Mouse (Mus musculus): ENCODE results near the gene Atoh8. TPM values are rescaled to one million over a fixed set of nuclear protein-coding genes. Genes with fewer than 3 reads are reported as not detected.

Atoh8 gene
- polyA plus RNA-seq, 1 experiment from 2014 or later, result 15.9 TPM

Other genes starting within 250 kb of the Atoh8 start
- 41.6 and 43.0 TPM in 2 replicates for gene St3gal5, start 138.0 kb downstream of the Atoh8 start, polyA plus RNA-seq (2016; fragmentation: Nextera tagmentation; extraction: Ambion mirVana)
- not detected in 2 replicates for gene Sftpb, start 69.0 kb upstream of the Atoh8 start, polyA plus RNA-seq (2016; fragmentation: Nextera tagmentation; extraction: Ambion mirVana)
- 79.7 and 80.3 TPM in 2 replicates for gene Usp39, start 109.6 kb upstream of the Atoh8 start, polyA plus RNA-seq (2016; fragmentation: Nextera tagmentation; extraction: Ambion mirVana)
- 25.5 and 27.8 TPM in 2 replicates for gene 0610030E20Rik, start 111.7 kb upstream of the Atoh8 start, polyA plus RNA-seq (2016; fragmentation: Nextera tagmentation; extraction: Ambion mirVana)
- 5.7 and 7.0 TPM in 2 replicates for gene Tmem150a, start 119.9 kb upstream of the Atoh8 start, polyA plus RNA-seq (2016; fragmentation: Nextera tagmentation; extraction: Ambion mirVana)
- 110 and 114 TPM in 2 replicates for gene Rnf181, start 131.4 kb upstream of the Atoh8 start, polyA plus RNA-seq (2016; fragmentation: Nextera tagmentation; extraction: Ambion mirVana)
- gene Vamp5, start 144.9 kb upstream of the Atoh8 start, polyA plus RNA-seq (2016; fragmentation: Nextera tagmentation; extraction: Ambion mirVana), result 13.6 and 15.8 TPM in 2 replicates
- 40.7 and 43.5 TPM in 2 replicates for gene Vamp8, start 155.1 kb upstream of the Atoh8 start, polyA plus RNA-seq (2016; fragmentation: Nextera tagmentation; extraction: Ambion mirVana)
- gene Ggcx, start 178.7 kb upstream of the Atoh8 start, polyA plus RNA-seq (2016; fragmentation: Nextera tagmentation; extraction: Ambion mirVana), result 18.5 and 19.6 TPM in 2 replicates
- 320 and 408 TPM in 2 replicates for gene Mat2a, start 204.0 kb upstream of the Atoh8 start, polyA plus RNA-seq (2016; fragmentation: Nextera tagmentation; extraction: Ambion mirVana)

Data from hindbrain, embryonic 10.5 days (tissue).